Mouse (Mus musculus) left cerebral cortex, postnatal 36 days (tissue): ENCODE results near the gene Agxt2. TPM values are rescaled to one million over a fixed set of nuclear protein-coding genes. Genes with fewer than 3 reads are reported as not detected.

Source experiments
- DNase-seq, 2 experiments: peaks; one replicate each; pipeline ENCODE4 v3.0.0; 2021 to 2022; ENCODE audit warnings: low spot score in 2 of 2, mixed read lengths in 1 of 2
- intact Hi-C: fragments of 180-260 bp; cut with DNase I; formaldehyde crosslinking; loops from one replicate; pipeline ENCODE4 v1.15.1; 2025
- total RNA-seq, 2 experiments: library from RNA; stranded (reverse); gene quantifications; 2 replicates each; pipeline ENCODE4 v1.2.3; 2021

The Agxt2 gene
- not detected for total RNA-seq

DNA sequence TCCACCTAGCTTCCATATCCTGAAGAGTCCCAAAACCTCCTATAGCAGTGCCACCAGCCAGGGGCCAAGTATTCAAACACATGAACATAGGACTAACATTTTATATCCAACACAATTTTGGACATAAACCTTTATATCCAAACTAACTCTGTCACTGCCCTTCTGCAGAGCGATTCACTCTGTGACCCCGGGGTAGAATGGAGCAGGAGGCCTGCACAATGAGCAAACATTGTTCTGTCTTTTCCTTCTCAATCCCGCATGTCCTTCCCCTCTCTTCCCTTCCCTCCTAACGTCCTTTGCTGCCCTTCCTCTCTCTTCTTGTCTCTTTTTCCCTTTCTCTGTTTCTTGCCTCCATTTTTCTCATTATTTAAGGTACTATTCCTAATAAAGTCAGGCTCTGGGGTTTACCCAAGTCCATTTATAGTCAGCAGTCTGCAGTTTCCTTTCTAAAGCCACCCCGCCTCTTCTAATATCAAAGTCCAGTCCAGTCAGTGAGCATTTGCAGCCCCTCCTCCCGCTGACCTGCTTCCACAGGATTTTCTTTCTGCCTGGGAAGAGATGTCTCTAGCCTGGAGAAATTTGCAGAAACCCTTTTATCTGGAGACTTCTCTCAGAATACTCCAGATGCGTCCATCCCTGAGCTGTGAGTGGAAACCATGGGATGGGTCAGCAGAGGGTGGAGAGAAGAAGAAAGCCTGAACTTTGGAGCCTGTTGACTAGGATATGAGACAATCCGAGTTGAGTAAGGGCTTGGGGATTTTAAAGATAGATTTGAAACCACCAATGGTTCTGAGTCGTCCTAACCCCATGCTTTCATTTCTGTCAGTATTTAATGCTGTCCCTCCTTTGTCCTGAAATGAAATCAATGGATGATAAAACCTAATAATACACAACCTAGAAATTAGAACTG lies at the start of gene Agxt2:
Agxt2 (plus strand) TSS at position 494 of the 910 bp plus-strand sequence.
- no peak for DNase-seq
- intact Hi-C loops: no loop called here

DNA sequence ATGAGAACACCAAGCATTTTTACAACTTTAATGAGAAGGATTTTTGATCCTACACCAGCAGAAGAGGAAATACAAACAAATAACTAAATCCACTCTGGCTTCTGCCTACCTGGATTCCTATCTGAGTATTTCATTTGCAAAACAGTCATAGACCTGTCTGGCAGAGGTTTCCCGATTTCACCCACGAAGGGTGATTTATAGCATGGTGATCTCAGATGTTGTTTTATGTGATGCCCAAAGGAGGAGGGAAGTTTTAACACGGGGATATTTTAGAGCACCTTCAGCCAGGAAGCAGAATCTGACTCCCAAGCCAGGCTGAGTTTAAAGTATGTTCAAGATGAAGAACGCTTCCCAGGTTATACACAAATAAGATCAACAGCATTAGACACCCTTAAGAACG lies 46.5 kb upstream of the Agxt2 start:
- intact Hi-C loops: loop anchor here (2.0 kb wide), 1 partner anchor 857 kb away; no protein-coding TSS in a partner anchor

DNA sequence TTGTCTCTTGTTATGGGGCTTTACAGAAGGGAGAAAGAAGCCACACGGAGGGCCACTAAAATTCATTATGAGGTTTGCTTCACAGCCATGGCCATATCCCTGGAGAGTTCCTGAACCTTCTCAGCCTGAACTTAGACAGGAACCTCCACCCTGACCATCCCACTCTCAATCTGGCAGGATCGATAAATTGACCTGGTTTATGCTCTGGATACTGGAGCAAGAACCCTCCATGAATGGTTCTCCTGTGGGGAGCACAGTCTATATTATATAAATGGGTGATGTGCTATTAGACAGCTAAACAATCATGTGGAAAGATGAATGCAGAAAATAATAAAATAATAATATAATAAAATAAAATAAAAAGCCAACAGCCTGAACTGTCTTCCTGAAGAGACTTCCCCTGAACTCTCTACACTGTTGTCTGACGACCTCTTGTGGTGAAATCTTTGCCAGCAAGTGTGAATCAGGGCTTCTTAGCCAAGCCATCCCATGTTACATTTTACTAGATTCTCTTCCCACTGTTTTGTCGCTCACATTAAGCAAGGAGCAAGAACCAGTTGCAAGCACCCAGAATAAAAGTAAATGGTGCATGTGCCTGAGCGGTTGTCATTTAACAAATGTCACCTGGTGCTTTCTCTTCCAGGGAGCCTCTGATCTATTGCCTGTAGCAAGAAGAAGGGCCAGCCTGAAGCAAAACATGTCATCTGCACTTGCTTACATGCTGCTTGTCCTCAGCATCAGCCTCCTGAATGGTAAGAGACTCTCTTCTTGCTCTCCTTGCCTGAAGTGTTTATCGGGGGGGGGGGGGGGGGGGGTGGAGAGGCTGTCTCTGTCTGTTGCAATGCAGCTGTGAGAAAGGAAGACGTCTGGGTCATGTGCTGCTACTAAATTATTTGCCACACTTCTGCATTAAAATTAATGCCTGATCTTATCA lies 44.5 kb upstream of the Agxt2 start:
- intact Hi-C loops: loop anchor here (2.0 kb wide), 1 partner anchor 859 kb away; no protein-coding TSS in a partner anchor
- DNase-seq: peak; percentile 30 to 39

More for the DNA sequence above, 46.5 kb upstream of the Agxt2 start:
- DNase-seq: no peak

DNA sequence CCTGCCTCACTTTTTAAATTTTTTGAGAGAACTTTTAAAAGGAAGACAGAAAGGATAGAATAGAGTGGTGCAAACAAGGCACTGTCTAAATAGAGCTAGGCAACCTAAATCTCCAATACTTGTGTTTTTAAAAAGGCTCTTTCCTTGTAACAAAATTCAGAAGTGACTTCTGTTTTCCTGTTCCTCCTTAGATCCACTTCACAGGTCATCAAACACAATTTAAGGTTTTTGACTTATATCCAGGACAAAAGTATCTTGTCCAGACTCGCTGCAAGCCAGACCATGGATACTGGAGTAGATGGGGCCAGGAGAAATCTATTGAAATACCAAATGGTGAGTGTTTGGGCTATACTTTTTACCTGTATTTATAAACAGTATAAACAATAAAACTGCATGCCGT lies 33.3 kb upstream of the Agxt2 start, which contains the start of gene Gm21973:
Gm21973 (plus strand) TSS at position 301 of the 400 bp plus-strand sequence.
- intact Hi-C loops: no loop called here
- DNase-seq: no peak

DNA sequence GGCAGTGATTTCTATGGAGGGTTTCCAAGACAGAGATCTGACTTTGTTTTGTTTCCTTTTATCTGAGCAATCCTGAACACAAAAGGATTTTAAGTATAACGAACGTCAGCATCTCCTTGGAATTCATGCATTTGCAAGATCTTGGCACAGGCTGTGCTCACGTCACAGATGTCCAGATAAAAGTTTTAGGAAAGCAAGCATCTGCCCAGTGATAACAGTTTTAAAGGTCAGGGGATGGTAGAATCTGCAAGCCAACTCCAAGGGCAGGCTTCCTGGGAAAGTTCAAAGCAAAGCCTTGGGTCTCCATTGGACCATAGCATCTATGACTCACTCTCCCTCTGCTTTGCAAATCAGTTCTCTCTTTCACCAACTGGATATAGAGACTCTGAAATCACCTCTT lies 27.7 kb upstream of the Agxt2 start:
- no peak for DNase-seq
- intact Hi-C loops: no loop called here

DNA sequence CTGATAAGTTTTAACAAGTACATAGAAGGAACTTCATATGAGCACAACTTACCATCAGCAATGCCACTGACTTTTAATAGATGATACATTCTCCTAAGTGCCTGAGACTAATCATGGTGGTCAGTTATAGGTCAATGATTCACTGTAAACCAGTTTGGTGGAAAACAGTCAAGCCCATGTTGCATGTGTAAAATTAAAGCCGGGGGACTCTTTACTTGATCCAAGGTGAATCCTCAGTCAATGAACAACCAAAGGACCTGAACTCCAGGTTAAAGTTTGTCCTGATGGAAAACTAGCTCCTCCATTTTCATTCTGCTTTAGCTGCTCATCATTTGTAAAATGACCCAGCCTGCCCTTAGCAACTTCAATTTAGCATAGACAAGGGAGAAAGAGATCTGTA lies 25.8 kb upstream of the Agxt2 start:
- DNase-seq: no peak
- intact Hi-C loops: no loop called here

DNA sequence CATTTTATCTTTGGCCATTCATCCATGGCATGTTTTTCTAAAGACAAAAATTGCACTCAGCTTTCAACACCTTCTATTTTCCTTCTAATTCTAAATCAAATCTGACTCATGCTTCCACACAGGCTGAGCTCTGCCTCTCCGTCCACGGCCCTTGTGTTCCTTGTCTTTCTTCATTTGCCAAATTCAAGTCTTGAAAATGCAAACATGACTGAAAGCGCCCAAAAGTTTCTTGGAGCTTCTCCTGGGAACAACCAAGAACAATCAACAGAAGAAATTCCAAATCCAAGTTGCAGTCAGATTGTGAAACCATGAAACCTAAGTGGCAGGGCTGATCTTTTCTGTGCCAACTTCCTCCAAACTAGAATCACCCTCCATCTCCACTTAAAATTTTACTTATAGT lies 19.7 kb upstream of the Agxt2 start:
- DNase-seq: no peak
- intact Hi-C loops: no loop called here

DNA sequence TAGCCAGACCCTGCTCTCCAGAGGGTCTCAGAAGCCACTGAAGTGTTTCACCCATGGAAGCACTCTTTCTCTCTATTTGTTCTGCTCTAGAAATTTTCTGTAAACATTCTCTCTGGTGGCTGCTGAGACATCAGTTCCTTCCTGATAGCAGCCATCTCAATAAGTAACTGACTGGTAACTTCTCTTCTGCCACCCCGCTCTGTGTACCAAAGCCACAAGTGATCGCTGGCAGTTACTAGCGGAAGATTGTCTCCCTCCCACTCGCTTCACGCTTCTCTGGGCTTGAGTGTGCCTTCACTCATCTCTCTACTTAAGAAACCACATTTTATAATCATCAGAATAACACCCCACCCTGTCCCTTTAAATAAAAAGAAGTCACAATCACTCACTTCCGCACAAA lies 11.3 kb upstream of the Agxt2 start:
- DNase-seq: no peak
- intact Hi-C loops: no loop called here

DNA sequence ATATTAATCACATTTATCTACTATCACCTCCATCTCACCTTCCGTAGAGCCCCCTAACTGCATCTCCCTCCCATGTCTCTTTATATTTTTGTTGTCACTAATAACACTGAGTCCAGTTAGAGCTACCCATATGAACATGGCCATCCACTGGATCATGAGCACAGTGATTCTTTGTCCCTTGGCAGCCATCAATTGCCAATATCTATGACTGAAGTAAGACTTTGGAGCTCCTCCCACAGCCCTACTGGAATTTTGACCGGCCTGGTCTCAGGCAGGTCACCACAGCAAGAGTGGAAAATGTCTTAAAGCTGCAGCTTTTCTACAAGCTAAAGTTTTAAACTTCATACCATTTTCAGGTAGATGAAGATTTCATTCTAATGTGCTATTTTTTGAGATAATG lies 8.0 kb downstream of the Agxt2 start:
- DNase-seq: no peak
- intact Hi-C loops: no loop called here

DNA sequence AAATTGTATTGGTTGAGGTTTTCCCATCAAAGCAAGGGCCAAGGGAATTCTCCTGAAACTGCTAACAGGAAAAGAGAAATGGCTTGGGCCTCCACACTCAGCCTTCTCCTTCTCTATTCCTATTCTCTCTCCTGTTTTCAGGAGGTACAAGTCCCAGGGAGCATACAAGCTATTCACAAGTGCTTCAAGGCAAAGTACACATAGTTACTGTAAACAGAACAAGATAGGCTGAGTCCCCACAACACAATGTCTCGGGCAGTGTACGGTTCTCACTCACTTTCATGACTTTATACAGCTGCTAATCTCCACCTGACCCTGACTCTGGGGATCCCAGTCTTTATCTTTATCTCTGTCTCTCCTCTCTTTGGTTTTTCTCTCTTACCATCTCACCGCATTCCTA lies 17.1 kb downstream of the Agxt2 start:
- DNase-seq: no peak
- intact Hi-C loops: no loop called here

DNA sequence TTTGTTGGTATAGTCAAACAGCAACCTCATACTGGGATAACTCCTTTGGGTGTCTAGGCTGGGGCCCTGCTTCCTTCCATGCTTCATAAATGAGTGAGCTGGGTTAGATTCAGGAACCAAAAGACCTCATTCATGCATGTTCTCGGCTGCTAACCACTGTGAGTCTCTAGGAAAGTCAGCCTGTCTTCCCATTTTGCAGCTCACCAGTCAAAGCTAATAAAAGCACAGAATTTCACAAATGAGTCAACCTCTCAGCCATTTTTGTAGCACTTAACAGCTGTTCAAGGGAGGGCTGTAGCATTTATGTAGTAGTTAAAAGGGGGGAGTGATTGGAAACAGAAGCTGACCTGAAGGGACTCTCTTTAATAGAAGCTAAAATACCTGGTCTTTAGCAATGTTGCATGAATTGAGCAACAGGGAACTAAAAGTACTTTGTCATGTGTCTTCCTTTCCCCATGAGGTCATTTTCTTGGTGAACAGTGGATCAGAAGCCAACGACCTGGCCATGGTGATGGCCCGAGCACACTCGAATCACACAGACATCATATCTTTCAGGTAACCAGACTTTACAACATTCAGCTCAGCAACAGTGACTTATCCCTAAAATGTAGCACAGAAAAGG lies 20.1 kb downstream of the Agxt2 start:
- intact Hi-C loops: no loop called here
- DNase-seq: no peak

DNA sequence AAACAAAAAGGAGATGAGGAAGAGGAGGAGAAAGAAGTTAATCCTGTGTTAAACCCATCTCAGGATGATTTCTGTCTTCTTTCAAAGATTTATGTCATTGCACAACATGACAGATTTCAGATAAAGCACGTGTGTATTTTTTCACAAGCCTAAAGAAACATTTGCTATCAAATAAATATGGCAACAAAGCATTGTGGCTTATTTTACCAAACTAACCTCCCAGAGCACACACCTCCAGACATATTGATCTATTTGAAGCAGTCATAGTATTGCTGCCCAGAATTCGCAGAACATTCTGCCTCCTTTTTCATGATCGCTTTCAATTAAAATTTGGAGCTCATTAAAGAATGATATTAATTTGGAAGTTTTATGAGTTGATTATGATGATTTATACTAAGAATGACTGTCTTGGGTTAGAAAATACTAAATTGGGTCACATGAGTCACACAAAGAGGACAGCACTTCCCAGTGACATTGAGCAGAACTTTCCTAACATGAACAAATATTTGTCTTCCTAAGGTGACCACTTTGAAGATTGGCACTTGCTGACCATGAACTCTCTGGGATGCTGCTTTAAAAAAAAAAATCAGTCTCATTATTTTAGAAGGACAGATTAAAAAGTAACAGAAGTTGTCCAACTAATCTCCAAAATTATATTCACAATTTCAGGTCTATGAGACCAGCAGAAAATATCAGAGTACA lies 21.6 kb downstream of the Agxt2 start:
- no peak for DNase-seq
- intact Hi-C loops: no loop called here

DNA sequence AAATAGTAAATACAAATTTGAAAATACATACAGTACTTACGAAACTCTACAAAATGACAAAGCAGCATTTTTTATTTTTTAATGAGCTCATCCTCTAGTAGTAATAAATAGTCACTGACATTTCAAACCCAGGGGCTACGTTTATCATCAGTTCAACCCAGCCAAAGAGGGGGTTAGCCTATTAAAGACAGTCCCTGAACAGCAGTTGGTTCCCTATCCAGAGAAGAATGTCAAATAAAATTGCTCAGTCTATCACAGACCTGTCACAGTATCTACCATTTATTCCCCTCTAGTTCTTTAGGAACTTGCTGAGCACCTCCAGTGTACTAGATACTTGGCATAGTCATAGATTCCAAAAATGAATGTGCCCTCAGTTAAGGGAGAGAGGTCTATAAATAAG lies 28.9 kb downstream of the Agxt2 start:
- DNase-seq: no peak
- intact Hi-C loops: no loop called here

DNA sequence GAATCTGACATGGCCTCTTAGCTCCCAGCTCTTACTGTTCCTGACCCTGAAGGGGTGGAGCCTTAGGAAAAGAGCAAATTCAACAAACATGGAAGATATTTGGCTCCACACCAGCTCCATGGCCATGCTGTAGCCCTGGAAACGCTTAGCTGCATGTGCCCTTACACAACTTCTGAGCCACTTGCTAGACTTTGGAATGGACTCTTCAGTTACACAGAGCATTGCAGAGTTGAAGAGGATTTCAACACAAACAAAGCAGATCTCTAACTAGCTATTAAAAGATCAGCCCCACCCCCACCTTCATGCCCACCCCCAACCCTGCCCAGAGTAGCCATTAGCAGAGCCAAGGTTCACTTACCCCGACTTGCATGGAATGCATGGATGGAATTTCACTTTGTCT lies 41.5 kb downstream of the Agxt2 start:
- no peak for DNase-seq
- intact Hi-C loops: no loop called here

DNA sequence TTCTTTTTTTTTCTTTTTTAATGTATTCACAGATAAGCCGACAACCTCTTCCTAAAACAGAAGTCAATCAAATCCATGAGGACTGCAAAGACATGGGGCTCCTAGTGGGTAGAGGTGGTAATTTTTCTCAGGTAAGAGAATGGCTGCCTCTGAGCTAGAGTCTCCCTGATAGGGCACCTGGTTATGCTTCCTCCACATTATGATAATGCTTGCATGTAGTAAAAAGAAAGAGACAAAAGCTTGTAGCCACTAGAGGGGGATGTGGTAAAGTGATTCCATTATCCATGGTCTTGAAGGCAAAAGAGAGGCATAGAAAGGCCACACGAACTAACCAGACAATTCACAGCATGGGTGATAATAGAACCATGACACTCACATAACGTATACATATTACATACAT lies 42.1 kb downstream of the Agxt2 start:
- no peak for DNase-seq
- intact Hi-C loops: no loop called here

DNA sequence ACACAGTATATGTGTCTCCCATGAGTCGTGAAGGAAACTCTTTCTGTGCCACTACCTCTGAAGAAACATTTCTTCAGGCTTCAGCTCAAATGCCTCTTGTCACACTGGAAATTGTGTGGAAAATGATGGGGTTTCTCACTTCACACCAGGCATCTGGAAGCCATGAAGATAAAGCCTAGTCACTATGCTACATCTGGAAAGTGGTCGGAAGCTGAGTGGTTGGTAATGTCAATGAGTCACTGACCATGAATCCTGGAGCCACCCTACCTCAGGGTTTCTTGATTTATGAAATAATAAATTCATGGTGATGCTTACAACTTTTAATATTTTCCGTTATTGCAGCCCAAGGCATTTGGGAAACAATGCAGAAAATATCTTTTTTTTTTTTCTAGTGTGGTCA lies 51.5 kb downstream of the Agxt2 start:
- intact Hi-C loops: loop anchor here (2.0 kb wide), 1 partner anchor 17 kb away; no protein-coding TSS in a partner anchor
- DNase-seq: no peak

DNA sequence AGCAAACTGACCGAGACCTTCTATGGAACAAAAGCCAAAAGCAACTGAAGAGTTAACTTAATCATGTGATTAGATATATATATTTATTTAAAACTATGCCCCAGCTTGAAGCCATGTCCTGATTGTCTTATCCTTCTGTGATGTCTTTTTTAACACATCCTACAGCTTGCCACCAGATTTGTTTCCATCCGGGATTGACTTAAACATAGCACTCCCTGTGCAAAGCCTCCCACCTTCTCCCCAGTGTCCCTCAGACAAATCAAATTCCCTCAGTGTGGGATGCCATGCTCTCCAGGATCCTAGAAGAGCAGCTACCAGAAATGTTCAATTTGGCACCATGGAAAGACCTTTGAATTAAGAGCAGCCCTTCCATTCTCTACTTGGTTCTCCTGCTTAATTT lies 52.5 kb downstream of the Agxt2 start:
- intact Hi-C loops: loop anchor here (2.0 kb wide), 1 partner anchor 16 kb away; no protein-coding TSS in a partner anchor
- peak; percentile 21 to 31 for DNase-seq

DNA sequence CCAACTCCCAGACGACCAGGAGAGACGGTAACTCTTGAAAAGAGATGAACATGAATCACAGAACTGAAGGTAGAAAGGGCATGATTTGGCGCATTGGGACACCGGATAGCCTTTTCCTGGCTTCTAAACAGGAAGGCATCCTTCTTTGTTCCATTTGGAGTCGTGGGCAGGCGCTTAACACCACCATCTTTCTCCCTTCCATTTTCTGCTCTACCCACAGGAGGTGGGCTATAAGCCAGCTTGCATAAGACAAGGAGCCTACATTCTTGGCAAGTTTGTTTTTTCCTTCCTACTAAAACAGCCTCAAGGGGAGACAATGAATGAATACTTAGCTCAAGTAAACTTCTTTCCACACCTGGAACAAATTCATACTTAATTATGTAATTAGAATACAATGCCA lies 55.3 kb downstream of the Agxt2 start:
- intact Hi-C loops: no loop called here
- peak in 1 of 2 experiments; percentile 51 for DNase-seq

DNA sequence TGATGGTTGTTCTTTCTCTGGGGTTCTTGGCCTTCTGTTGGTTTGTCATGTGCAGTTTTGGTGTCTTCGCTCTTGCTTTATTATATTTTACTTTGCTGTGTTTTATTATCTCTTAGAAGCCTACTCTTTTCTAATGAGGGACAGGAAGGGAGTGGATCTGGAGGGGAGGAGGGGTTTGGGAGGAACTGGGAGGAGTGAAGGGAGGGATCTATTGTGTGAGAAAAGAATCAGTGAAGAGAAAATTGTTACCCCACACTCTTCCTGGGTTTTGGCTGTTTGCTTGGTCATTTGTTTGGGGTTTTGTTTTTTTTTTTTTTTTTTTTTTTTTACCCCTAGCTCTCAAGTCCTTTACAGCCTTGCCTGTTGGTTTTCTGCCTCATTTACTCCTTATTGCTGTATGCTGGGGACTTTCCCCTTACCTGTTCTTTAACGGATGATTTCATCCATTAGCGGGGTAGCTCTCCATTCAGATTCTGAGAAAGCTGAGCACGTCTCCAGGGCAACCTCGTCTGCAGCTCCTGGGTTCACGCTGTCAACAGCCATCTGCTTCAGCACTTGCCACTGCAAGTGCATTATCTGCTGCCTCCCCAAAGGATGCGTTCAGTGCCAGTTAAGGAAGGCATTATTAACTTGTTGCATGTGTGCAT lies 62.9 kb downstream of the Agxt2 start:
- no peak for DNase-seq
- intact Hi-C loops: no loop called here
